Mouse (Mus musculus): ENCODE results near the gene Gm28230.

DNA sequence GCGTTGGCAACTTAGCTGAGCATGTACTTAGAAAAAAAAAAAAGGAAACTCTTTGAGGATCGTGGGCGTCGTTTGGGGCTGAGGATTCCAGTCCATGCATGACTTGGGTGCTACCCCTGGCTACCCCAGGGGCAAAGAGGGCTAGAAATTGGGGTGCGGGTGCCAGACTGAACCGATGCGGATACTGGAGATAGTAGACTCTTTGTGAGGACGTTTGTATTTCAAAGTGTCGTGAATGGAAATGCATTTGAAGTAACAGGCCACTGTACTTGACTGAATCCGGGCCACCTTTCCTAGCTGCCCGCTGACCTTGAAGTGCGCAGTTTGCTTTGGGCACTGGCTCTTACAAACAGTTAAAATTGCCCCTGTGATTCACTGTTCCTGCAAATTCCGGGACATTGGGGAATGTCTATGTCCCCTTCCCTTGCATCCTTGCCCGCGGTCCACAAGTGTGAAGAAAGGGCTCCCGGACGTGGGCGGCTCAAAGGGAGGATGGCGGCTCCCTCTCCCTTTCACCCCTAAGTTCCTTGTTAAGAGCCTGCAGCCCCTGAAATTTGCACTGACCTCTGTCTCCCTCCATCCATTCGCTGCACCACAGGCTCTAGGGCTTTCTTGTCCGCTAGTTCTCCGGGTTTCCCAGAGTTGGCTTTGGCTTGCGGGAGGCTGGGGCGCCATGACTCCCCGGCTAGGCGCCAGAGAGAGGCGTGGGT lies 39.4 kb upstream of the Gm28230 start:
- no peak for TF ChIP-seq EP300 (IDR thresholded peaks at IDR 0.05; ENCODE audit: insufficient read depth, low read depth, low read length)
- no peak for TF ChIP-seq POLR2A (IDR thresholded peaks at IDR 0.05; ENCODE audit: insufficient read depth, low read depth, low read length)
- no peak for TF ChIP-seq CTCF (IDR thresholded peaks at IDR 0.05)
